Mouse (Mus musculus): ENCODE results near the gene Rcvrn.

Rcvrn gene

DNA sequence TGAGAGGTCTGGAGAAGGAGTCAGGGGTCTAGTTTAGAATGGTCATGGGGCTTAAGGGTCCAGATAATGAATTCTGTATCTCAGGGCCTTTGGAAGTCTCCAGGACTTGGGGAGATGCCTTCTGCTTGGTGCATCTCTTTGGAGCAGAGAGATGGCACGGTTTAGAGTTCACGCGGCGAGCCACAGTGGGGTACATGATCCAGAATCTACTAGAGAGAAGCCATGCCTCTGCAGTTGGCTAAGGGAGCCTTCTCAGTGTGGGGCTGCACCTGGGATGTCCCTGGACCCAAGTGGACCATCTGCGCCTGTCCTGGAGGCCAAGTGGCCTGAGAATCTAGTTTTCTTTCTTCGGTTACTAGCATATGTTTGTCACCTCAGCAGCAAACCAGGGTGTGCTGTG lies 25.1 kb upstream of the Rcvrn start:
- no peak for DNase-seq (ENCODE audit: low spot score)

DNA sequence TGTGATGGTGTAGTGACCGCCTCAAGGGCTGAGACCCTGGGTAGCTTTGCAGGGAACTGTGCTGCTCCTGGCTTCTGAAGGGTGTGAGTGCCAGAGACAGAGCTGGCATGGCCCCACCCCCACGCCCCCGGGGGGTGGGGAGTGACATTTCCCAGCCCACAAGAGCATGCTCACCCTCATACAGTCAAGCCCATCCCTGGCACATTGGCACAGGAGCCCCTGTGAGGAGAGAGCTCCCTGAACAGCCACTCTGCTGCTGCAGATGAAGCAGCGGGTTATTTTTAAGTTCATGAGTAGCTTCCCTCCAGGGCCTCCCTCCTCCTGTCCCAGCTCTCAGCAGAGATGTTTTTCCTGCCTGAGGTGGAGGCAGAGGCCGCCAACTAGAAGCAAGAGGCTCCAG lies 23.0 kb upstream of the Rcvrn start:
- DNase-seq (ENCODE audit: low spot score) = no peak

- peak; percentile 73 for DNase-seq (ENCODE audit: low spot score)
Observed at GRCm38 (mm10) chr11:67675562-67676540, 19.3 kb upstream of the Rcvrn start.

GRCm38 (mm10) chr11:67679300-67679699 lies 15.8 kb upstream of the Rcvrn start:
- DNase-seq (ENCODE audit: low spot score) = no peak

DNA sequence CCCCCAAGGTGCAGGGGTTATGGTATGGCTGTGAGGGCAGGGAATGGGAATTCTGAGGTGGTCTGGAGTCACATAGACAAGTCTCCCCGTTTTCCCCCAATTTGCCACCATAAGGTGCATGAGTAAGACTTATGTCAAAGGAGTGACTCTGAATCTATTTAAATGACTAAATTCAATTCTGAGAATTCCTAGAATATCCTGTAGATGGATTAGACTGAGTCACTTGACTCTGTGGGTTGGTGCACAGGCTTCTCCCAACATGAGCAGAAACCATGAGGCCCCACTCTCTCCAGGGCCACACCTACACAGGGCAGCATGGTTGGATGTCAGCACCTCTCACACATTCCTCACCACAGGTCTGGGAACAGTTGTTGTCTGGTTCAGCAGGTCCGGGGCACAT lies 15.2 kb upstream of the Rcvrn start:
- no peak for DNase-seq (ENCODE audit: low spot score)

GRCm38 (mm10) chr11:67681871-67682270 lies 13.3 kb upstream of the Rcvrn start:
- DNase-seq (ENCODE audit: low spot score) = no peak

DNA sequence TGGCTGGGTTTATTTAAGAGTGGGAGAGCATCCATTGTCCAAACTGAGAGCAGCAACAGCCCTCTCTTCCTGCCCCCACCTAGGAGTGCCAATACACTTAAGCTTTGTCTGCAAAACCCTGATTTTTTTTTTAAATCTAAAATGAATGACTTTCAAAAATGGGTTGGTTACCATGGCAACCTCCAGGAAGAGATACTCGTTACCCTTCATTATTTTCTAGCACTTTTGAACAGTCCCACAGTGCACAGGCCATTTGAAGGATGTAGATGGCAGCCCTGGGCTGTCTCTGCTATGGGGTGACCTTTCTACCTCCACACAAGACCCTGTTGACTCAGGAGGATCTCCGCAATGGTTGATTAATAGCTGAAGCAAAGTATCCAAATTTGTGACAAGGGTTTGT lies 9.0 kb upstream of the Rcvrn start:
- DNase-seq (ENCODE audit: low spot score) = no peak

DNA sequence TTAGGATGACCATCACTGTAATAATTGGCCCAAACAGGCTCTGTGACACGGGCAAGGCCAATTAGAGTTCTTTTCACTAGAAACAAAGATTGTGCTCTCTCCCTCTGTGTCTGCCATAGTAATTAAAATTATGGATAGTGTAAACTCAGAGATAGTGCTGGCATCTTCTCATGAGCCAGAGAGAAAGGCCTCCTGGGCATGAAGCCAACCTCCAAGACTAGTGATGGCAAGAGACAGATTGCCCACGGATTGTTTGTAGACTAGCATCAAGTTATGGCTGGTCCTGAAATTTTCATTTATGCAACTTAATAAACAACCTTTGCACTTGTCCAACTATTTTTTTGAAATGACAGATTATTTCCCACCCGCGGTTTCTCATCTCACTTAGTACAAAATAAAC lies 17.9 kb downstream of the Rcvrn start:
- peak; percentile 39 for DNase-seq (ENCODE audit: low spot score)

GRCm38 (mm10) chr11:67715382-67715781 lies 20.3 kb downstream of the Rcvrn start:
- DNase-seq (ENCODE audit: low spot score) = no peak

- DNase-seq (ENCODE audit: low spot score) = no peak
Observed at GRCm38 (mm10) chr11:67721485-67721884, 26.4 kb downstream of the Rcvrn start.

GRCm38 (mm10) chr11:67722399-67723156 lies 27.5 kb downstream of the Rcvrn start:
- DNase-seq (ENCODE audit: low spot score) = no peak

DNA sequence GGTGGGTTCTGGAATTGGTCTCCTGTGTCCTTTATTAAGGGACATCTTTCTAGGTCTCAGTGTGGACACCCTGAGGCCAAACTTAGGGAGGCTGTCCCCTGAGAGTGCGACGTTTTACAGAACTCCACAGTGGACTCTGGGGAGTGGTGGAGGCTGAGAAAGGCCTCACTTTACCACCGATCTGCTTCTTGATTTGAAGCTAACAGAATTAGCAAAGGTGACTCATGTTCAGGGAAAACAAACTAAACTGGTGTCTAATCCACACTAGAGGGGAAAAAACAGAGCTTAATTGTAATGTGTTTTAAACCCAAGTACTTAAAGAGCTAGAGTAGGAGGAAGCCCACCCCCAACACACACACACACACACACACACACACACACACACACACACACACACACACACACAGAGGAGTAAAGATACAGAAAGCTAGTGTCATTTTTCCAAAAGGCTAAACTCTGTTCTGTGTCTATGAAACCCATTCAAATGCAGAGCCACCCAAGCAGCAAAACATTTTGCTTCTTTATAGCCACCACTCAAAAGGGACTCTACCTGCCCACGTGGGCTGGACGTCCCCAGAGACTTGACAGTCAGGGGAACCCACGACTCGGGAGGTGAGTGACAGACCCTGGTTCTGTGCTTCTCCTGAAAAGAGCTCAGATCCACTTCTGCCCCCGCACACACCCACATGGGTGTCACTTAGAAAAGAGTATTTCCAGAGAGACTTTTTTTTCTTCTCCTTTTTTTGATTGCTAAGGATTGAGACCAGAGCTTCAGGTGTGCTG lies 28.3 kb downstream of the Rcvrn start:
- no peak for DNase-seq (ENCODE audit: low spot score)

GRCm38 (mm10) chr11:67727095-67727494 lies 32.0 kb downstream of the Rcvrn start:
- DNase-seq (ENCODE audit: low spot score) = no peak

GRCm38 (mm10) chr11:67728726-67729125 lies 33.6 kb downstream of the Rcvrn start:
- no peak for DNase-seq (ENCODE audit: low spot score)

DNA sequence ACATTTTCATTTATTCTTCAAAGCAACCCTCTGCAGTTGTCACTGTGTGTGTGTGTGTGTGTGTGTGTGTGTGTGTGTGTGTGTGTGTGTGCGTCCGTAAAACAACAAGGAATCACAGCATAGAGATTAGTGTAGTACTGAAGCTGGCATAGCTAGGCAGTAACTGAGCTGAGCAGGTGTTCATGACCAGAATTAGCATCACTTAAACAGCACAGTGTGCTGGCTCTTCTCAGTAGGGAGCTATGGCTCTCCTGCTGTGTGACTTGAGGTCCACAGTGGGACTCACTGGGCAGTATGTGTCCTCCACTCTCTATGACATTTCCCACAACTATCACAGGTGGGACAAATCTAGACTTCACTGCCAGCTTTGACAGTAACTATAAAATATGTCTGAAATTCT lies 35.9 kb downstream of the Rcvrn start:
- DNase-seq (ENCODE audit: low spot score) = no peak

- no peak for DNase-seq (ENCODE audit: low spot score)
Observed at GRCm38 (mm10) chr11:67733726-67734125, 38.6 kb downstream of the Rcvrn start.

DNA sequence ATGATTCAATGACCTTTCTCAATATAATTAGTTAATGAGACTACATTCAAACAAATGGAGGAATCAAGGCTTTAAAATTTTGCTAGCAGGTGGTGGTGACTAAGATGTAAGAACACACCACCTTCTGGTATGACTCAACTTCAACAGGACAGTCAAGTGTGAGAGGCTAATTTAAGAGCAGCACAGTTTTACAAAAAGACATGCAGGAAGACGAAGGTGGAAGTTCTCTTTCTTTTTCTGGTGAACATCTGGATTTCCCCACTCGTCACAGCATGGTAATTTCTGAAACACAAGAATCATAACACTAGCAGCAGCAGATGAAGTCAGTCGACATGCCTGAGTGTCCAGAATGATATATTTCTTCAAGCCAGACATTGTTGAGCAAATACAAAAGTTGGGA lies 39.5 kb downstream of the Rcvrn start:
- DNase-seq (ENCODE audit: low spot score) = no peak

- DNase-seq (ENCODE audit: low spot score) = no peak
Observed at GRCm38 (mm10) chr11:67738345-67738744, 43.2 kb downstream of the Rcvrn start.

DNA sequence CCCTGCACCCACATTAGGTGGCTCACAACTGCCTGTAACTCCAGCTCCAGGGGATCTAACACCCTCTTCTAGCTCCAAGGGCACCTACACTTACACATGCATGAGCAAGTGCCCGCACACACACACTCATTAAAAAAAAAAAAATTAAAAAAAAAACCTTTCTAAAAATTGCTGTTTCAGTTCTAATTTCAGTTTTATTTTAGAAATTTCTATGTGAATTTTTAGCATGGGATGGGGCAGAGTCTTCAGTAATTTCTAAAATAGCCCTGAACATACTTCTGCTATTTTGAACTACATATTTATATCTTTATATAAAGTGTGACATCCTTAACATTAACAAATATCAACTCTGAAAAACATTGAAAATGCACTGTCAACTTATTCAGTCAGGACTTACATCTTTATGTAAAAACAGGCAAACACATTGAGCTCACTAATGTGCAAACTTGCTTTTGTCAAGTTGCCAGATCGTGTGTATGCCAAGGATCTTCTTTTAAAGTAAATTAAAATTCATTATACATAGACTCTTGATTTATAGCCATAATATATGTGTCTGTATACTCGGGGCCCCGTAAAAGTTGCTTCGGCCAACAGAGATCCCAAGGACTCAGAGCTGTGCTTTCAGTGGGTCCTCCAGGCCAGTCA lies 43.8 kb downstream of the Rcvrn start:
- no peak for DNase-seq (ENCODE audit: low spot score)

DNA sequence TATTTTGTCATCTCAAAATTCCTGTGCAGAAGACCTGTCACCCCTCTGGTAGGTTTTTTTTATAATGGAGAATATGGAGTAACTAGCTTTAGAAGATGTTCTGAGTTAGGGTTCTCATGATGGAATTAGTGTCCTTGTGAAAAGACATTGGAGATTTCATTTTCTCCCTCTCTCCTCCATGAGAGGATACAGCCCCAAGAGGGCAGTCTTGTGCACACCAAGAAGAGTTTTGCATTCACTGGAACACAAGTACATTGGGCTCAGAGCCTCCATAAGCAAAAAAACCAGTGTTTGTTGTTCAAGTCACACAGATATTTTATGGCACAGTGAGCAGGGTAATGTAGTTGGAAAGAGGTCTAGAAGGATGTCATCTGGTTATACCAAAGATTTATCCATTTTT lies 46.4 kb downstream of the Rcvrn start:
- no peak for DNase-seq (ENCODE audit: low spot score)

Data from layer of hippocampus, adult 11-12 months (tissue).